Mouse (Mus musculus) midbrain, embryonic 14.5 days (tissue): ENCODE results near the gene Ntng1. TPM values are rescaled to one million over a fixed set of nuclear protein-coding genes. Genes with fewer than 3 reads are reported as not detected.

Experiments
- ATAC-seq: fragments of 200-750 bp; cut with Nextera tagmentation; 2 replicates; pipeline ENCODE4 v1.8.0; 2017; ENCODE audit warnings: moderate number of reproducible peaks, moderate library complexity; ENCODE audit not compliant: low FRiP score, low TSS enrichment
- DNase-seq: peaks from one replicate; pipeline ENCODE4 v3.0.0-alpha.2; 2015
- H3K27ac ChIP-seq: fragments of 300-500 bp; sonication (generic); replicated peaks from 2 replicates; pipeline ENCODE4 v1.5.1; 2014; ENCODE audit warnings: mild to moderate bottlenecking, low read depth, low read length, moderate library complexity
- H3K27me3 ChIP-seq: fragments of 300-500 bp; sonication (generic); 2 replicates; pipeline ENCODE4 v1.6.1; 2014; ENCODE audit warnings: low read length, control low read depth, mixed read lengths; ENCODE audit not compliant: control insufficient read depth, insufficient read depth
- H3K36me3 ChIP-seq: fragments of 300-500 bp; sonication (generic); 2 replicates; pipeline ENCODE4 v1.6.1; 2014; ENCODE audit warnings: low read length, control low read depth; ENCODE audit not compliant: control insufficient read depth, insufficient read depth
- H3K4me1 ChIP-seq: fragments of 300-500 bp; sonication (generic); 2 replicates; pipeline ENCODE4 v1.6.1; 2014; ENCODE audit warnings: mild to moderate bottlenecking, antibody characterized with exemption, low read length, control low read depth; ENCODE audit not compliant: control insufficient read depth, insufficient read depth
- H3K4me2 ChIP-seq: fragments of 300-500 bp; sonication (generic); 2 replicates; pipeline ENCODE4 v1.6.1; 2014; ENCODE audit warnings: mild to moderate bottlenecking, low read length, moderate library complexity
- H3K4me3 ChIP-seq: fragments of 300-500 bp; sonication (generic); replicated peaks from 2 replicates; pipeline ENCODE4 v1.5.1; 2014; ENCODE audit warnings: low read depth, low read length
- H3K9ac ChIP-seq: fragments of 300-500 bp; sonication (generic); replicated peaks from 2 replicates; pipeline ENCODE4 v1.6.1; 2014; ENCODE audit warnings: mild to moderate bottlenecking, low read length, moderate library complexity
- H3K9me3 ChIP-seq: fragments of 300-500 bp; sonication (generic); 2 replicates; pipeline ENCODE4 v1.6.1; 2016; ENCODE audit warnings: low read length, control low read depth, mixed read lengths; ENCODE audit not compliant: control insufficient read depth
- WGBS: fragments of 180-500 bp; shearing (Covaris S2); extraction: QIAGEN DNeasy Blood & Tissue Kit; methylation state at CpG from one replicate; pipeline ENCODE4 v1.1.7; 2014; 5-methylcytosine and 5-hydroxymethylcytosine counted together
- polyA plus RNA-seq: library from polyadenylated mRNA; unstranded; fragments of >200 nt; fragmentation: Nextera tagmentation; extraction: Ambion mirVana; gene quantifications from 2 replicates; pipeline ENCODE4 v1.2.1, GENCODE M21; 2014

Ntng1 gene
- 27.8 and 29.9 TPM in 2 replicates for polyA plus RNA-seq

- ATAC-seq (peak; percentile 47), DNase-seq (peak; percentile 80)
- Histone ChIP-seq H3K4me2 (peak within 1 kb of the TSS; percentile 97), H3K4me3 (peak within 1 kb of the TSS; percentile 79), H3K4me1 (0 out of 2 replicates have a peak, but pooled peaks cover 8% of the 10 kb centered on the region), H3K27ac (peak within 1 kb of the TSS; percentile 86), H3K27me3 (no peaks in the 10 kb centered on the region), H3K9ac (peak within 1 kb of the TSS; percentile 87), H3K36me3 (no peaks in the 10 kb centered on the region), H3K9me3 (no peaks in the 10 kb centered on the region)
- under 1% methylated on average over 52 of the region's 52 CpGs for WGBS
These were observed at the start of gene Ntng1 for GRCm38 (mm10) chr3:110143206-110144061. Gene Ntng1 (minus strand): TSS chr3:110144011.

- Histone ChIP-seq H3K27ac (no peak overlapping the region), H3K27me3 (no peaks in the 10 kb centered on the region), H3K9me3 (no peaks in the 10 kb centered on the region), H3K9ac (no peak overlapping the region), H3K4me1 (no peaks in the 10 kb centered on the region), H3K4me2 (no peak overlapping the region), H3K4me3 (no peak overlapping the region), H3K36me3 (no peaks in the 10 kb centered on the region)
- ATAC-seq (no peak), DNase-seq (no peak)
- WGBS = 80% methylated on average over 5 of the region's 5 CpGs
These were observed 43.7 kb upstream of the Ntng1 start for GRCm38 (mm10) chr3:110187401-110187948.

DNA sequence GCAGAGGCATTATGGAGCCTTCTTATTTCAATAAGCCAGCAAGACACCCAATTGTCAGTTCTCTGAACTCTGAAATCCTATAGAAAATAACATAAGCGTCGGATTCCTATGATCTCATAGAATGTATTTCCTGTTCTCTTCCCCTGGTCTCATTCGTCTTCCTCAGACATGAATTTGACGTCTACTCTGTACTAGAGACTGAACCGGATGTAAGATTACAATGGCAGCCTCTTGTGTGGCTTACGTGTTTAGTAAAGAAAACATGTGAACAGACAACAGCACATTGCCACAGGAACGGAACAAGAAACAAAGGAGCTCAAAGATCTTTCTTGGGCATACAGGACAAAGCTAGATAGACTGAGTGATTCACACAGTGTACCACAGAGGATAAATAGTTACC, 5.3 kb upstream of the Ntng1 start:
- no peak overlapping the region for H3K27ac ChIP-seq
- H3K9me3 ChIP-seq = no peaks in the 10 kb centered on the region
- ATAC-seq = no peak
- no peaks in the 10 kb centered on the region for H3K27me3 ChIP-seq
- 83% methylated on average over 7 of the region's 7 CpGs for WGBS
- H3K36me3 ChIP-seq = no peaks in the 10 kb centered on the region
- H3K4me1 ChIP-seq = 0 out of 2 replicates have a peak, but pooled peaks cover 3% of the 10 kb centered on the region
- H3K4me3 ChIP-seq = no peak overlapping the region
- no peak overlapping the region for H3K4me2 ChIP-seq
- H3K9ac ChIP-seq = no peak overlapping the region
- DNase-seq = no peak

GRCm38 (mm10) chr3:110144301-110145055, 667 bp upstream of the Ntng1 start:
- Histone ChIP-seq H3K4me2 (peak overlapping the region; percentile 97), H3K36me3 (no peaks in the 10 kb centered on the region), H3K4me1 (0 out of 2 replicates have a peak, but pooled peaks cover 8% of the 10 kb centered on the region), H3K9me3 (no peaks in the 10 kb centered on the region), H3K27ac (peak overlapping the region; percentile 86; the same call in 1 of the 2 replicates), H3K9ac (peak overlapping the region; percentile 87; the same call in 1 of the 2 replicates), H3K27me3 (no peaks in the 10 kb centered on the region), H3K4me3 (peak overlapping the region; percentile 79)
- WGBS = 38% methylated on average over 6 of the region's 6 CpGs
- peak; percentile 57 for DNase-seq
- no peak for ATAC-seq

DNA sequence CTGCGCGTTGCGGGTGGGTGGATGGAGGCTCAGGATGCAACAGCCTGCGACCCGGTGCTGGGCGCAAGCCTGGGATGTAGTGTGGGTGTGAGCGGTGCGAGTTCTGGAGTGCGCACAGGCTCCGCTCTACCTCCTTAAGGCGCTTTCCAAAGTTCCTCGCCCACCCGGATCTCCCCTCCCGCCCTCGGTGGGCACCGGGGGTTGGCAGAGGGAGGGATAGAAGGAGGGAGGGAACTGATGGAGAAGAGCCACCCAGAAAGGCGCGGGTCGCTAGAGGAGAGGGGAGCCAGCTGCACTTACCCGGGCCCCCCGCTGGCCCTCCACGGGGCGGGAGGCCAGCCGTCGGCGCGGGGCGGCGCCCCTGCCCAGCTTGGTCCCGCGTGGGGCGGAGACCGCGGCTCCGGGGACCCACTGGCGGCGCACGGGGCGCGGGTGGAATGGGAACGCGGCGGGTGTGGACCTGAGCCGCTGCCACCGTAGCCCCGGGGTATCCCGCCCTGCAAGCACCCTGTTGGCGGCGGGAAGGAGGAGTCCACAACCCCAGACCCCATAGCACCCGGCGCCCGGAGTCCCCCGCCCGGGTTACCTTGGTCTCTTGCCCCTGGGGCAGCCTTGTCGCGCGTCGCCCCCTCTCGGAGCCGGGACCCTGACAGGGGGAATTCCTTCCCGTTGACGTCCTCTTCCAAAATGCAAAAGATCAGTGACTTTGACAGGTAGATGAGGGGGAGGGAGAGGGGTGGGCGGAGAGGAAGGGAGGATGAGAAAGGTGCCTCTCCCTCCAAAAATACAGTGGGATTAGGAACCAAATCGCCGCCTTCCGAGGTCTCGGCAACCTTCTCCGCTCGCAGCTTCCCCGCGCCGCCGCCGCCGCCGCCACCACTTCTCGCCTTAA, 1.3 kb downstream of the Ntng1 start:
- H3K9ac ChIP-seq = peak overlapping the region; percentile 87
- peak; percentile 71 for ATAC-seq
- H3K27me3 ChIP-seq = no peaks in the 10 kb centered on the region
- under 1% methylated on average over 72 of the region's 77 CpGs for WGBS
- peak; percentile 63 for DNase-seq
- no peaks in the 10 kb centered on the region for H3K9me3 ChIP-seq
- peak overlapping the region; percentile 86 for H3K27ac ChIP-seq
- peak overlapping the region; percentile 79 for H3K4me3 ChIP-seq
- H3K4me2 ChIP-seq = peak overlapping the region; percentile 97
- H3K4me1 ChIP-seq = 0 out of 2 replicates have a peak, but pooled peaks cover 8% of the 10 kb centered on the region
- H3K36me3 ChIP-seq = no peaks in the 10 kb centered on the region

- peak overlapping the region; percentile 97 for H3K4me2 ChIP-seq
- ATAC-seq (peak; percentile 36), DNase-seq (peak; percentile 92)
- peak overlapping the region; percentile 87 for H3K9ac ChIP-seq
- H3K4me1 ChIP-seq = 0 out of 2 replicates have a peak, but pooled peaks cover 8% of the 10 kb centered on the region
- peak overlapping the region; percentile 79 for H3K4me3 ChIP-seq
- H3K9me3 ChIP-seq = no peaks in the 10 kb centered on the region
- 3% methylated on average over 13 of the region's 13 CpGs for WGBS
- peak overlapping the region; percentile 86 for H3K27ac ChIP-seq
- no peaks in the 10 kb centered on the region for H3K36me3 ChIP-seq
- no peaks in the 10 kb centered on the region for H3K27me3 ChIP-seq
These were observed 2.2 kb downstream of the Ntng1 start for GRCm38 (mm10) chr3:110141351-110142302.

DNA sequence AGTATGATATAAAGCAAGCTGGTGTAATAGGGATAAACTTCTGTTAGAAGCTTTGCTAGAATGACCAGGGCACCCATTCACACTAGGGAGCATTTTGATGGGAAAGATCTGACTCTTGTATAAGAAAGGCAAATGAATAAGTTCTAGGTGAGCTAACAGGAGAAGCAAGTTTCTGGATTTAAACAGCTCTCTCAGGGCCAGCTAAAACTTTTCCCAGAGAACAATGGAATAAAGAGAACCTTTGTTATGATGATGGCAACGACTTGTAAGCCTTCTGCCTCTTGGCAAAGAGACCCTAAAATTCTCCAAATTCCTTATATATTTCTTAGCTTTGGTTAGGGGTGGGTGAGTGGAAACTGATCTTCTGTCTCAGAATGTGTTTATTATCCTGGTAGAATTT, 7.7 kb downstream of the Ntng1 start:
- Histone ChIP-seq H3K9me3 (no peaks in the 10 kb centered on the region), H3K27ac (no peak overlapping the region), H3K4me3 (no peak overlapping the region), H3K4me2 (no peak overlapping the region), H3K9ac (no peak overlapping the region), H3K4me1 (peaks cover 12% of the 10 kb centered on the region), H3K27me3 (no peaks in the 10 kb centered on the region), H3K36me3 (0 out of 2 replicates have a peak, but pooled peaks cover 4% of the 10 kb centered on the region)
- WGBS = 7% methylated on average over 1 of the region's 1 CpGs
- DNase-seq = no peak
- ATAC-seq = no peak
